Mouse (Mus musculus) cerebellum, adult 2 months (tissue): ENCODE measurements around the gene Crlf1.

ENCODE experiments used
- CTCF ChIP-seq: fragments of 200-500 bp; IDR thresholded peaks from 2 replicates; pipeline ENCODE4 v1.5.1; 2011; ENCODE audit warnings: low read depth, mild to moderate bottlenecking, control low read depth, low read length, moderate library complexity, borderline replicate concordance; ENCODE audit not compliant: insufficient read depth
- POLR2A ChIP-seq: fragments of 200-500 bp; IDR thresholded peaks from 2 replicates; pipeline ENCODE4 v1.6.1; 2011; ENCODE audit warnings: low read length, control low read depth, borderline replicate concordance; ENCODE audit not compliant: insufficient read depth

GRCm38 (mm10) chr8:70501820-70502529 is 9.0 kb downstream of the Crlf1 start:
- TF ChIP-seq CTCF (no peak), POLR2A (no peak)
